Mouse (Mus musculus) kidney, embryonic 16.5 days (tissue): ENCODE measurements around the gene Ntng1. TPM values are rescaled to one million over a fixed set of nuclear protein-coding genes. Genes with fewer than 3 reads are reported as not detected.

Experiments used
- ATAC-seq: fragments of 200-750 bp; cut with Nextera tagmentation; 2 replicates; pipeline ENCODE4 v1.8.0; 2017; ENCODE audit warnings: moderate TSS enrichment; ENCODE audit not compliant: low FRiP score, low TSS enrichment
- H3K27ac ChIP-seq: fragments of 300-500 bp; sonication (generic); 2 replicates; pipeline ENCODE4 v1.5.1; 2014; ENCODE audit warnings: low read length
- H3K27me3 ChIP-seq: fragments of 300-500 bp; sonication (generic); 2 replicates; pipeline ENCODE4 v1.6.1; 2014; ENCODE audit warnings: low read length, control low read depth, mixed read lengths; ENCODE audit not compliant: insufficient read depth
- H3K36me3 ChIP-seq: fragments of 300-500 bp; sonication (generic); 2 replicates; pipeline ENCODE4 v1.6.1; 2014; ENCODE audit warnings: low read length, control low read depth, mixed read lengths; ENCODE audit not compliant: insufficient read depth
- H3K4me1 ChIP-seq: fragments of 300-500 bp; sonication (generic); 2 replicates; pipeline ENCODE4 v1.6.1; 2014; ENCODE audit warnings: low read length, control low read depth, mixed read lengths; ENCODE audit not compliant: insufficient read depth
- H3K4me2 ChIP-seq: fragments of 300-500 bp; sonication (generic); replicated peaks from 2 replicates; pipeline ENCODE4 v1.6.1; 2014; ENCODE audit warnings: low read depth, low read length
- H3K4me3 ChIP-seq: fragments of 300-500 bp; sonication (generic); 2 replicates; pipeline ENCODE4 v1.5.1; 2014; ENCODE audit warnings: mild to moderate bottlenecking, low read length
- H3K9ac ChIP-seq: fragments of 300-500 bp; sonication (generic); replicated peaks from 2 replicates; pipeline ENCODE4 v1.6.1; 2014; ENCODE audit warnings: low read length
- H3K9me3 ChIP-seq: fragments of 300-500 bp; sonication (generic); 2 replicates; pipeline ENCODE4 v1.6.1; 2016; ENCODE audit warnings: low read length, control low read depth
- WGBS: fragments of 180-500 bp; shearing (Covaris S2); extraction: QIAGEN DNeasy Blood & Tissue Kit; methylation state at CpG from one replicate; pipeline ENCODE4 v1.1.7; 2014; 5-methylcytosine and 5-hydroxymethylcytosine counted together
- polyA plus RNA-seq: library from polyadenylated mRNA; unstranded; fragments of >200 nt; fragmentation: Nextera tagmentation; extraction: Ambion mirVana; gene quantifications from 2 replicates; pipeline ENCODE4 v1.2.1, GENCODE M21; 2015

Ntng1 gene
- polyA plus RNA-seq, 1 experiment from 2014 or later, result 1.0 TPM

DNA sequence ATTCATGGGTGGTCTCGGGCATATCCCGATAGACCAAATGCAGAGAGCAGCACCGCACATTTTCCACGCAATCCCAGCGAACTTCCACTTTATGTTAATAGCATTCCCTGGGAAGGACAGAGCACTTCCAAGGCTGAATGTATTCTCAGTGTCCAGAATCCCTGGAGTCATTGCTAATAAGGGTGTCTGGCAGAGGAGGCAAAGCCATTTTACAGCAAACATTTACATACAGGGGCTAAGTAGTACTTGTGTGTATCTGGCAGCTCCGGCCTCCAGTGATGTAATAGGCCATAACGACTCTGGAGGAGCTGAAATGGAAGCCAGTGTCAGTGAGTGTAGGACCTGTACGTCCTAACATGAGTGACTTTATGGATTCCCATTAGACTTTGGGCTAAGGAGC, 11.5 kb downstream of the Ntng1 start:
- H3K36me3 ChIP-seq, result no peaks in the 10 kb centered on the region
- ATAC-seq, result no peak
- no peak overlapping the region for H3K4me3 ChIP-seq
- no peaks in the 10 kb centered on the region for H3K4me1 ChIP-seq
- H3K27ac ChIP-seq, result no peak overlapping the region
- H3K9me3 ChIP-seq, result no peaks in the 10 kb centered on the region
- H3K27me3 ChIP-seq, result no peaks in the 10 kb centered on the region
- WGBS, result 84% methylated on average over 8 of the region's 8 CpGs
- H3K4me2 ChIP-seq, result no peak overlapping the region
- H3K9ac ChIP-seq, result no peak overlapping the region

DNA sequence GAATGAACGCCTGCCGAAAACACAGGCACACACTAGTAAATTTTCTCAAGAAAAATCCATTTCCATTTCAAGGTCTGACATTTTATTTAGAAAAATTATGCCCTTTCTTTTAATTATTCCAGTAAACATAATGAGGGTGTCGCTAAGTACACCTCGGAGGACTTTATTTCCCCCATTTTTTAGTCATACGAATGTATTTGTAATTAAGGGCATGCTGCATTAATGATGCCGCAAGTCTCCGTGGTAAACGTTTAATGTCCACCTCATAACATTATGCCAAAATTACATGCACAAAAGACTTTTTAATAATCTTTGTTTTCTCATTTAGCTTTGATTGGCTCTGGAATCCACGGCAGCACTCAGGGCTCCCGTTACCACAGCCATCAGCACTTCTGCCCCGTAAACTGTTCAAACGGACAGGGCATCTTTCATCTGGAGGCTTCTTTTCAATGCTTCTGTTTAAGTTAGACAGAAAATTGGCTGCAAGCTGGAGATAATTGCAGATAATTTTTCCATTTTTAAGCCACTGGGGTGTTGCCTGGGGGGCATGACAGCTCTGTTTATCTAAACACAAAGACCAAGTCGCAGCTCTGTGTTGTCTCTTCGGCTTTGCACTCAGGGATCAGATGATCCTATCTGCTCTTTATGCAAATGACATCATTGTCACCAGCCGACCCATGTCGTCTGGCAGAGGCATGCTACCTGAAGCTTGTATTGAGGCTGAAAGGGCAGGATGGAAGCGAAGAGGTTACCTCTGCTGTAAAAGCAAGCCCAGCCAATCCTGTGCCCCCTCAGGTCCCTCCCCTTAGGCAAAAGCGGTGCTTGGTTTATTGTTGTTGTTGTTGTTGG, 12.5 kb downstream of the Ntng1 start:
- Histone ChIP-seq H3K9ac (no peak overlapping the region), H3K4me3 (no peak overlapping the region), H3K4me1 (no peaks in the 10 kb centered on the region), H3K36me3 (no peaks in the 10 kb centered on the region), H3K27me3 (no peaks in the 10 kb centered on the region), H3K9me3 (no peaks in the 10 kb centered on the region), H3K4me2 (no peak overlapping the region), H3K27ac (no peak overlapping the region)
- ATAC-seq, result no peak
- 67% methylated on average over 18 of the region's 18 CpGs for WGBS

DNA sequence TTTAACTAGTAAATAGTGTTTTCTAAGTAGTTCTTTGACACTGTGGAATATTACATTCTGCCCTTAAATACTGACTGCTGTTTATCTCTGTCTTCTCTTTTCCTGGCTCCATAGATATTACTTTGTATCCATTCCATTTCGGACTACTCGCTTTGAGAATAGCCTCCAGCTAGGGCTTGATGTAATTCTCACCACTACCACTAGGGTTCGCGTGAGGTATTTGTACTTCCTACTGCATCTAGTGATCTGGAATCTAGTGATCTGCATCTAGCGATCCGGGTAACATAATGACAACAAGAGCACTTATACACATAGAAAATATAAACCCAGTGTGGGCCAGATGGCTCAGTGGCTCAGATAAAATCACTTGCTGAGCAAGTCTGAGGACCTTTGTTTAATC, 14.2 kb downstream of the Ntng1 start:
- Histone ChIP-seq H3K9ac (no peak overlapping the region), H3K36me3 (no peaks in the 10 kb centered on the region), H3K4me2 (no peak overlapping the region), H3K27me3 (no peaks in the 10 kb centered on the region), H3K4me1 (no peaks in the 10 kb centered on the region), H3K4me3 (no peak overlapping the region), H3K27ac (no peak overlapping the region), H3K9me3 (no peaks in the 10 kb centered on the region)
- no peak for ATAC-seq
- 64% methylated on average over 6 of the region's 6 CpGs for WGBS

DNA sequence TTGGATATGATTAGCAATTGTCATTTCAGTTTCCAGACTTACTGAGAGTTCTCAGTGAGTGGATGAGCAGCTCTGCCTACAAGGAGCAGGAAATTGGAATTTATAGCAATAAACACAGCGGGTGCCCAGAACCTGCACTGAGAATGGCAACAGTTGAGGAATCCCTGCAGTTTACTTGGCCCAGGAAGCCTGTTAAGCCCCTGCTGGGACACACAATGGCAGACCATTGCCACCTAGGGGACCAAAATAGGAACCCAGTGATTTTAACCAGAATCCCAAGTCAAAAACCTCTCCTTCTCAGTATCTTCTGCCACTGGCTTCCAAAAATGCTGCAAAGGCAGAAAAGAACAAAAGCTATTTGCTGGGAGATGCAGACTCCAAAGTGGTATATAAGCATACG, 37.8 kb downstream of the Ntng1 start:
- Histone ChIP-seq H3K9ac (no peak overlapping the region), H3K9me3 (no peaks in the 10 kb centered on the region), H3K4me3 (no peak overlapping the region), H3K4me2 (no peak overlapping the region), H3K27me3 (no peaks in the 10 kb centered on the region), H3K4me1 (no peaks in the 10 kb centered on the region), H3K27ac (no peak overlapping the region), H3K36me3 (no peaks in the 10 kb centered on the region)
- no peak for ATAC-seq
- 39% methylated on average over 2 of the region's 2 CpGs for WGBS

DNA sequence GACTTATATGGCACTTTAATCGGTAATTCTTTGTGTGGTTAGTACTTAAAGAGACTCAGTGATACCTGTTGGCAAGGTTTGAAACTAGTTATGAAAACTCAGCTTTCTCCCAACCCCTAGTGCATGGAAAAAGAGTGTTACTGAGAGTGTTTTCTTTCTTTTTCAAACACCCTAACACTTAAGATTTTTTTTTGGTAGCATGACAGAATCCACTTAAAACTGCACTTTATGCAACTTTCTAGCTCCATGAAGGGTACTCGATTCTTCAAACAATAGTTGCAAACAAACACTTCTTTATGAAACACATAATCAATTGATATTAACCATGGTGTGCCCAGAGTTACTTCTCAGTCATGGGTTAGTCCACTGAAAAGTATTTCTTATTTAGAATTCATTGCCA, 49.4 kb downstream of the Ntng1 start:
- H3K27me3 ChIP-seq, result no peaks in the 10 kb centered on the region
- no peaks in the 10 kb centered on the region for H3K9me3 ChIP-seq
- no peak for ATAC-seq
- H3K36me3 ChIP-seq, result no peaks in the 10 kb centered on the region
- no peak overlapping the region for H3K4me2 ChIP-seq
- 80% methylated on average over 2 of the region's 2 CpGs for WGBS
- no peak overlapping the region for H3K27ac ChIP-seq
- no peak overlapping the region for H3K9ac ChIP-seq
- H3K4me3 ChIP-seq, result no peak overlapping the region
- H3K4me1 ChIP-seq, result no peaks in the 10 kb centered on the region

DNA sequence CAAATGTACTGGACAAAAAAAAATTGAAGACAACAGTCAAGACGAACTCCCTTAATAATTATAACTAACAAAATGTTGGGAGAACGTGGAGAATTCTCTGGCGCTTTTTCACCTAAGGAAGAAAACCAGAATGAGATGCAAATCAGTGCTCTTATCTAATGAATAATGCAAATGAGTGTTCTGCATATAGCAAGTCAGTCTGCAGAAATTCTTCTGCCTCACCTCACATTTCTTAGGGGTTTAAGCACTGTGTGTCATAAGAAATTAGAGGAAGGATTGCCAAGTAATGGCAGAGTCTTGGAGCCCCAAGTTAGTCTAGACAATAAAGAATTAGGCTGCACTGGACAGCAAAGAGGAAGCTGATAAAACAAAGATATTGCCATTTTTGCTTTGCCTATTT, 49.8 kb downstream of the Ntng1 start:
- Histone ChIP-seq H3K9ac (no peak overlapping the region), H3K4me1 (no peaks in the 10 kb centered on the region), H3K4me3 (no peak overlapping the region), H3K4me2 (no peak overlapping the region), H3K27ac (no peak overlapping the region), H3K27me3 (no peaks in the 10 kb centered on the region), H3K9me3 (no peaks in the 10 kb centered on the region), H3K36me3 (no peaks in the 10 kb centered on the region)
- WGBS, result 78% methylated on average over 3 of the region's 3 CpGs
- no peak for ATAC-seq

DNA sequence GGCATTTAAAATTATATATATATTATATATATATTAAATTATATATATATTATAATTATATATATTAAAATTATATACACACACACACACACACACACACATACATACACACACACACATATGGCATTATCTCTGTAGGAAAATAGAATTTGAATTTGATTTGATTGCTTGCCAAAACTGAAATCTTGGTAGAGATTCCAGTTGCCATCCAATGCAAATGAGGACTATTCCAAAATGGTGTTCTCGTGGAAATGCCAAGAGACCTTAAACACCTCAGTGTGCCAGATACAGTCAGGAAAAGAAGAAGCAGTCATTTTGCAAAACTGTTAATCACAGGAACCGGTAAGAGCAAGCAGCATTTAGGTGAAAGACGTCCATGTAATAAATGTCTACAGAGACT, 51.3 kb downstream of the Ntng1 start:
- H3K27ac ChIP-seq, result no peak overlapping the region
- 84% methylated on average over 3 of the region's 3 CpGs for WGBS

DNA sequence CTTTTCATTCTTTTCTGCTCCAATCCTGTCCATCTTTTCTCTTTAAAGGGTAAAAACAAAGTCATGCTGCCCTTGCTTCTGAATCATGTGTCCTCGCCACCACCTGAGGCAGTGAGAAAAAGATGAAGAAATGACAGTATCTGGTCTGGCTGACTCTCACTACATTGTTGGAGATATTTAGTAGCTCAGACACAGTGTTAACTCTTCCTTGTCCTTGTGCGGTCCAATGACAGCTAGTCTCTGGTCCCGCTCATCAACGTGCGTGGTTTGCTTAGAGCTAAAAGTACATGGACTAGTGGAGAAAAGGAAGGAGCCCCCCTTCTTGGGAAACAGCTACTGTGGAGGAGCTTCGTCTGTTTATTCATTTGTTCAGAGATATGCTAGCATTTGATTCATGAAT, 56.6 kb downstream of the Ntng1 start:
- no peaks in the 10 kb centered on the region for H3K36me3 ChIP-seq
- no peaks in the 10 kb centered on the region for H3K27me3 ChIP-seq
- H3K4me3 ChIP-seq, result no peak overlapping the region
- WGBS, result 80% methylated on average over 6 of the region's 6 CpGs
- no peak overlapping the region for H3K27ac ChIP-seq
- H3K9ac ChIP-seq, result no peak overlapping the region
- H3K9me3 ChIP-seq, result no peaks in the 10 kb centered on the region
- H3K4me2 ChIP-seq, result no peak overlapping the region
- H3K4me1 ChIP-seq, result no peaks in the 10 kb centered on the region
- ATAC-seq, result no peak

More for the DNA sequence above, 51.3 kb downstream of the Ntng1 start:
- Histone ChIP-seq H3K9ac (no peak overlapping the region), H3K4me1 (no peaks in the 10 kb centered on the region), H3K27me3 (no peaks in the 10 kb centered on the region), H3K4me2 (no peak overlapping the region), H3K9me3 (no peaks in the 10 kb centered on the region), H3K36me3 (no peaks in the 10 kb centered on the region), H3K4me3 (no peak overlapping the region)
- no peak for ATAC-seq

DNA sequence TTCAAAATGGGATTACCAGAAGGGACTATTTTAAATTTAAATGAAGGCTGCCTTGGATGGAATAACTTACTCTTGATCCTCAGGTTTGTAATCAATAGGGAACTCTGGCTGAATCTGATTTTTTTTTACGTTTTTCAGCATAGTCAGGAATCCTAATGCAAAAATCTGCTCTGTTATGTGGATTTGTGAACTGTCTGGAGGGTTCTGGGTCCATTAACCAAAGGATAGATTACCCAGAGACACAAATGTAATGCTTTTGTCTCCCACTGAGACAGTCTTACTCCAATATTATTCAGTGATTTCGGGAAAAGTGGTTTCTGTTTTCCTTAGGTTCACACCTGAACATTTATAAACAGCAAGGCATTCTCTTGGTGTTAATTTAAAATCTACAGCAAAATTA, 58.5 kb downstream of the Ntng1 start:
- Histone ChIP-seq H3K4me3 (no peak overlapping the region), H3K9ac (no peak overlapping the region), H3K9me3 (no peaks in the 10 kb centered on the region), H3K27me3 (no peaks in the 10 kb centered on the region), H3K36me3 (no peaks in the 10 kb centered on the region), H3K27ac (no peak overlapping the region), H3K4me1 (no peaks in the 10 kb centered on the region), H3K4me2 (no peak overlapping the region)
- no peak for ATAC-seq
- WGBS, result 56% methylated on average over 2 of the region's 2 CpGs

DNA sequence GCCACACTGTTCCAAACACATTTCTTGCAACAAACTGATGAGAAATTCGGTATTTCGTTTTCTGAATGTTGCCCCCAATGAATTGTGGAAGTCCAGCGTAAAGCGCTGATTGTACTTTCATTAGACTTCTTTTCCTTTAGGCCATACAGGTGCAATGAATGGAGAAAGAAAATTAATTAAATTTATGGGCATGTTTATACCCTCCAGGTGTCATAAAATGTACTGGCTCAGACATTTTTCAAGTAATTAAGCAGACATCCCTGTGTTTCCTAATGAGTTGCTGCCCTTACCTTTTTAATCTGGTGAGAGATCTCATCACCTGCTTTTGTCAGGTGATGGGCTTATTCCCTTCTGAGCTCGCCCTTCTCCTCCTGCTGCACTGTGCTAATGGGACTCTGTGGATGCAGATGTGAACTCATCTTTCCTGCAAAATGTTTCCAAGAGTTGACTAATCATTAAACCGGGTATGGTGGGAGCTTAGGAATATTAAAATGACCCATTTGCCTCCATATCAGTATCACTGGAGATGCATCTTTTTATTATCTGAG, 79.0 kb downstream of the Ntng1 start:
- Histone ChIP-seq H3K4me3 (no peak overlapping the region), H3K4me2 (no peak overlapping the region), H3K27me3 (no peaks in the 10 kb centered on the region), H3K4me1 (no peaks in the 10 kb centered on the region), H3K27ac (no peak overlapping the region), H3K9me3 (no peaks in the 10 kb centered on the region), H3K36me3 (no peaks in the 10 kb centered on the region), H3K9ac (no peak overlapping the region)
- no peak for ATAC-seq
- 74% methylated on average over 6 of the region's 6 CpGs for WGBS
